Mouse (Mus musculus) right cerebral cortex, postnatal 10 days (tissue): Measurements from ENCODE around the gene Gal3st3.
"Not testable (repeated sequence)": the region's sequence is repeated elsewhere in the genome, so short reads cannot be mapped to it uniquely, and the experiment has no call there.

Experiments used
- DNase-seq, 2 experiments: peaks; one replicate each; pipeline ENCODE4 v3.0.0; 2021; ENCODE audit warnings: low spot score in 2 of 2

Gal3st3 gene

GRCm38 (mm10) chr19:5306968-5307734, 9.0 kb downstream of the Gal3st3 start:
- DNase-seq, result no peak

- no peak for DNase-seq
Observed at GRCm38 (mm10) chr19:5309025-5309424, 10.9 kb downstream of the Gal3st3 start.

GRCm38 (mm10) chr19:5313189-5313588, 15.1 kb downstream of the Gal3st3 start:
- DNase-seq, result no peak

GRCm38 (mm10) chr19:5323801-5324200, 25.7 kb downstream of the Gal3st3 start:
- DNase-seq, result no peak

- no peak for DNase-seq
Observed at GRCm38 (mm10) chr19:5327970-5328369, 29.8 kb downstream of the Gal3st3 start.

- DNase-seq, result no peak
Observed at GRCm38 (mm10) chr19:5334741-5335140, 36.6 kb downstream of the Gal3st3 start.

- no peak for DNase-seq
Observed at GRCm38 (mm10) chr19:5335441-5335840, 37.3 kb downstream of the Gal3st3 start, which contains the start of gene Catsper1. Catsper1 (plus strand) TSS chr19:5335741.

- peak; percentile 72 to 79 for DNase-seq
Observed at GRCm38 (mm10) chr19:5337975-5338374, 39.8 kb downstream of the Gal3st3 start.

GRCm38 (mm10) chr19:5341360-5341759, 43.2 kb downstream of the Gal3st3 start:
- no peak for DNase-seq

GRCm38 (mm10) chr19:5345297-5346131, 47.4 kb downstream of the Gal3st3 start:
- DNase-seq, result no peak

GRCm38 (mm10) chr19:5348064-5348463, 49.9 kb downstream of the Gal3st3 start:
- DNase-seq, result no peak

GRCm38 (mm10) chr19:5348526-5349501, 50.7 kb downstream of the Gal3st3 start:
- peak in 1 of 2 experiments; percentile 31 for DNase-seq

GRCm38 (mm10) chr19:5349502-5349873, 51.4 kb downstream of the Gal3st3 start, which contains the start of gene Cst6:
Cst6 (minus strand) TSS chr19:5349574.
- not testable (repeated sequence) for DNase-seq

GRCm38 (mm10) chr19:5353609-5354008, 55.5 kb downstream of the Gal3st3 start:
- DNase-seq, result no peak

- no peak for DNase-seq
Observed at GRCm38 (mm10) chr19:5356080-5356479, 57.9 kb downstream of the Gal3st3 start.
